8 mouse cellular contexts compared by ENCODE assay signal in the genomic region with DNA sequence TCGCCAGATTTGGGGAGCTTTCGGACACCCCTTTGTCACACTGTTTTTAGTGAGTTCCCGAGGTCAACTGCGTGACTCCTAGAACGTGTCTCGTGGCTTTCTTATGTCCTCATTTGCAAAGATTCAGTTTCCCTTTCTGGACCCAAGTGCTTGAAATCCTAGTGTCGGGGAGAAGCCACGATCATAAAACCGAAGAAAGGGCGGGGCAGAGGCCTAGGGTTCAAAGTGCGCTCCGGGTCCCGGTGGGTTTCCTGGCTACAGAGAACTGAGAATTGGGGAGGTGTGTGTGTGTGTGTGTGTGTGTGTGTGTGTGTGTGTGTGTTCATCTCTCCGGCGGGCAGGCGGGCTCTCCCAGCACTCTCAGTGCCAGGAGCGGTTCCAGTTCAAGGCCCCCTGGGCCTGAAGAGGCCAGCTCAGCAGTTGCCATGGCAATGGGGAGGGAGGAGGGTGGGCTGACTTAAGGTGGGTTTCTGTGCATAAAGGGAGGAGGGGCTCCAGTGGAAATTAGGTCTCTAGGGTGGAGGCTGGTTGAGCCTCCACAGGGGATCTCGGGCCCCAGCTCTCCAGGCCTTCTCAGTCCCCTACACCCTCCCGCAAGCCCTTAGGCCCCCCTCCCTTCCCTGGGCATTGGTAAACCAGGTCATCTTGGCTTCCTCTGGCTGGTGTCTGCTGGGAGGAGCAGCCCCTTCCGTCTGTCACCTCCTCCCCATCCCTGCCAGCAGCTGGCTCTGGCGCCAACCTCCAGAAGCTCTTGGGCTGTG. TPM values are rescaled to one million over a fixed set of nuclear protein-coding genes. Genes with fewer than 3 reads are reported as not detected.
A peak's percentile ranks its signal among the peaks of the same experiment; 100 is the strongest.
DNase-seq lines count a peak whose midpoint lies in the region; ATAC-seq and TF ChIP-seq lines count a peak whose summit lies in the region.

No protein-coding gene starts in this region.

- peak overlapping the region; percentile 22 for H3K27ac ChIP-seq in brown adipose tissue, adult 24 weeks (replicated peaks; ENCODE audit: low read depth, low read length)
- no peak overlapping the region for H3K27ac ChIP-seq in forebrain, embryonic 14.5 days (ENCODE audit: low read depth, low read length)
- no peak overlapping the region for H3K27ac ChIP-seq in kidney, postnatal 0 days
- H3K27ac ChIP-seq in midbrain, embryonic 16.5 days (ENCODE audit: low read length): peak overlapping the region; percentile 69

- H3K4me2 ChIP-seq in forebrain, embryonic 14.5 days (ENCODE audit: low read length): peak overlapping the region; percentile 89
- peak overlapping the region; percentile 98 for H3K4me2 ChIP-seq in kidney, postnatal 0 days (ENCODE audit: low read length)
- H3K4me2 ChIP-seq in midbrain, embryonic 16.5 days (ENCODE audit: low read length): peak overlapping the region; percentile 69

- no peak overlapping the region; the same call in 1 of the 2 replicates for H3K9ac ChIP-seq in forebrain, embryonic 14.5 days (ENCODE audit: low read length)
- 0 out of 2 replicates have a peak overlapping the region, but pooled peaks have one; percentile 55 for H3K9ac ChIP-seq in kidney, postnatal 0 days (ENCODE audit: low read depth, low read length)
- peak overlapping the region; percentile 66 for H3K9ac ChIP-seq in midbrain, embryonic 16.5 days (ENCODE audit: low read depth, low read length)

- no peak for TF ChIP-seq CTCF in kidney, postnatal 0 days (IDR thresholded peaks at IDR 0.05; ENCODE audit: low read depth)

- no peak for ATAC-seq in forebrain, embryonic 14.5 days
- peak; percentile 35 for ATAC-seq in kidney, postnatal 0 days (replicated peaks; ENCODE audit: low FRiP score, low read depth)
- ATAC-seq in midbrain, embryonic 16.5 days: peak; percentile 41

- DNase-seq in layer of hippocampus, adult 9-11 months: peak; percentile 35
- no peak for DNase-seq in layer of hippocampus, postnatal 10 days (ENCODE audit: low spot score in 2 of 2)
- DNase-seq in forebrain, embryonic 14.5 days (ENCODE audit: low spot score): peak; percentile 59
- peak; percentile 53 for DNase-seq in kidney, postnatal 0 days (ENCODE audit: low spot score)
- peak; percentile 54 for DNase-seq in thymus, postnatal 25 days
- no peak for DNase-seq in urinary bladder, adult 18-20 months (ENCODE audit: low spot score in 2 of 2)

- H3K4me1 ChIP-seq in brown adipose tissue, adult 24 weeks (ENCODE audit: control insufficient read depth, insufficient read depth, insufficient read length, low read length): peaks cover 10% of the 10 kb centered on the region
- H3K4me1 ChIP-seq in forebrain, embryonic 14.5 days (ENCODE audit: control insufficient read depth, insufficient read depth, low read length): peaks cover 7% of the 10 kb centered on the region; the same call in 1 of the 2 replicates
- no peaks in the 10 kb centered on the region for H3K4me1 ChIP-seq in kidney, postnatal 0 days (replicated peaks; ENCODE audit: insufficient read depth, low read length)
- peaks cover 20% of the 10 kb centered on the region for H3K4me1 ChIP-seq in midbrain, embryonic 16.5 days (ENCODE audit: control insufficient read depth, insufficient read depth, low read length)

- H3K9me3 ChIP-seq in forebrain, embryonic 14.5 days (replicated peaks; ENCODE audit: control insufficient read depth, low read length): no peaks in the 10 kb centered on the region
- no peaks in the 10 kb centered on the region for H3K9me3 ChIP-seq in kidney, postnatal 0 days (replicated peaks; ENCODE audit: low read length)
- no peaks in the 10 kb centered on the region for H3K9me3 ChIP-seq in midbrain, embryonic 16.5 days (replicated peaks; ENCODE audit: control insufficient read depth, low read length, poor library complexity, severe bottlenecking)

- H3K27me3 ChIP-seq in forebrain, embryonic 14.5 days (replicated peaks; ENCODE audit: control insufficient read depth, insufficient read depth, low read length): no peaks in the 10 kb centered on the region
- H3K27me3 ChIP-seq in kidney, postnatal 0 days (ENCODE audit: insufficient read depth, low read length): no peaks in the 10 kb centered on the region
- H3K27me3 ChIP-seq in midbrain, embryonic 16.5 days (ENCODE audit: control insufficient read depth, insufficient read depth, low read depth, low read length): no peaks in the 10 kb centered on the region

- H3K36me3 ChIP-seq in forebrain, embryonic 14.5 days (ENCODE audit: control insufficient read depth, insufficient read depth, low read length): no peaks in the 10 kb centered on the region
- H3K36me3 ChIP-seq in kidney, postnatal 0 days (ENCODE audit: insufficient read depth, low read length): no peaks in the 10 kb centered on the region
- no peaks in the 10 kb centered on the region for H3K36me3 ChIP-seq in midbrain, embryonic 16.5 days (ENCODE audit: control insufficient read depth, insufficient read depth, low read length)

- WGBS in forebrain, embryonic 14.5 days: 5% methylated on average over 21 of the region's 21 CpGs
- WGBS in kidney, postnatal 0 days: 13% methylated on average over 20 of the region's 21 CpGs
- 6% methylated on average over 17 of the region's 21 CpGs for WGBS in midbrain, embryonic 16.5 days

- H3K4me3 ChIP-seq in brown adipose tissue, adult 24 weeks (ENCODE audit: insufficient read depth, low read depth, low read length): peak overlapping the region; percentile 73
- peak overlapping the region; percentile 50; the same call in 1 of the 2 replicates for H3K4me3 ChIP-seq in forebrain, embryonic 14.5 days (ENCODE audit: low read depth, low read length)
- peak overlapping the region; percentile 66 for H3K4me3 ChIP-seq in kidney, postnatal 0 days (replicated peaks; ENCODE audit: low read depth, low read length)
- H3K4me3 ChIP-seq in midbrain, embryonic 16.5 days (ENCODE audit: low read depth, low read length): peak overlapping the region; percentile 56

RNA-seq across cellular contexts. Expression of a gene that starts 1.4 kb away (rescaled TPM):
- 1 to 10 TPM; 4.3 to 8.5 TPM for total RNA-seq in layer of hippocampus, postnatal 10 days (2021)
- polyA plus RNA-seq in brown adipose tissue, adult 24 weeks (2012; ENCODE audit: insufficient read depth, insufficient read length, missing spikeins): 4.6 and 5.0 TPM in 2 replicates
- polyA plus RNA-seq in forebrain, embryonic 14.5 days (2014; fragmentation: Nextera tagmentation; extraction: Ambion mirVana): 4.9 and 6.7 TPM in 2 replicates
- 8.8 and 9.9 TPM in 2 replicates for polyA plus RNA-seq in kidney, postnatal 0 days (2015; fragmentation: Nextera tagmentation; extraction: Ambion mirVana)
- 22.0 and 29.1 TPM in 2 replicates for polyA plus RNA-seq in midbrain, embryonic 16.5 days (2015; fragmentation: Nextera tagmentation; extraction: Ambion mirVana)

RNA-seq across cellular contexts. Expression of a gene that starts 30.8 kb away (rescaled TPM):
- not detected for total RNA-seq in layer of hippocampus, postnatal 10 days (2021)
- polyA plus RNA-seq in brown adipose tissue, adult 24 weeks (2012; ENCODE audit: insufficient read depth, insufficient read length, missing spikeins): not detected in 2 replicates
- not detected in 2 replicates for polyA plus RNA-seq in forebrain, embryonic 14.5 days (2014; fragmentation: Nextera tagmentation; extraction: Ambion mirVana)
- 4.0 and 6.1 TPM in 2 replicates for polyA plus RNA-seq in kidney, postnatal 0 days (2015; fragmentation: Nextera tagmentation; extraction: Ambion mirVana)
- polyA plus RNA-seq in midbrain, embryonic 16.5 days (2015; fragmentation: Nextera tagmentation; extraction: Ambion mirVana): 0.19 TPM in 1 of 2 replicates, not detected in the other

RNA-seq across cellular contexts. Expression of a gene that starts 31.4 kb away (rescaled TPM):
- total RNA-seq in layer of hippocampus, postnatal 10 days (2021): 10 to 100 TPM; 63.5 to 92.7 TPM
- polyA plus RNA-seq in brown adipose tissue, adult 24 weeks (2012; ENCODE audit: insufficient read depth, insufficient read length, missing spikeins): 85.8 and 91.5 TPM in 2 replicates
- polyA plus RNA-seq in forebrain, embryonic 14.5 days (2014; fragmentation: Nextera tagmentation; extraction: Ambion mirVana): 255 and 310 TPM in 2 replicates
- 239 and 250 TPM in 2 replicates for polyA plus RNA-seq in kidney, postnatal 0 days (2015; fragmentation: Nextera tagmentation; extraction: Ambion mirVana)
- polyA plus RNA-seq in midbrain, embryonic 16.5 days (2015; fragmentation: Nextera tagmentation; extraction: Ambion mirVana): 190 and 194 TPM in 2 replicates

RNA-seq across cellular contexts. Expression of a gene that starts 46.8 kb away (rescaled TPM):
- total RNA-seq in layer of hippocampus, postnatal 10 days (2021): not detected
- not detected in 2 replicates for polyA plus RNA-seq in brown adipose tissue, adult 24 weeks (2012; ENCODE audit: insufficient read depth, insufficient read length, missing spikeins)
- polyA plus RNA-seq in forebrain, embryonic 14.5 days (2014; fragmentation: Nextera tagmentation; extraction: Ambion mirVana): not detected in 2 replicates
- polyA plus RNA-seq in kidney, postnatal 0 days (2015; fragmentation: Nextera tagmentation; extraction: Ambion mirVana): 5.1 and 6.0 TPM in 2 replicates
- 0.05 TPM in 1 of 2 replicates, not detected in the other for polyA plus RNA-seq in midbrain, embryonic 16.5 days (2015; fragmentation: Nextera tagmentation; extraction: Ambion mirVana)

RNA-seq across cellular contexts. Expression of a gene that starts 50.8 kb away (rescaled TPM):
- total RNA-seq in layer of hippocampus, postnatal 10 days (2021): 10 to 100 TPM; 15.9 to 16.5 TPM
- polyA plus RNA-seq in brown adipose tissue, adult 24 weeks (2012; ENCODE audit: insufficient read depth, insufficient read length, missing spikeins): 1.9 and 4.2 TPM in 2 replicates
- polyA plus RNA-seq in forebrain, embryonic 14.5 days (2014; fragmentation: Nextera tagmentation; extraction: Ambion mirVana): 33.2 and 35.8 TPM in 2 replicates
- 21.6 and 23.1 TPM in 2 replicates for polyA plus RNA-seq in kidney, postnatal 0 days (2015; fragmentation: Nextera tagmentation; extraction: Ambion mirVana)
- polyA plus RNA-seq in midbrain, embryonic 16.5 days (2015; fragmentation: Nextera tagmentation; extraction: Ambion mirVana): 27.1 and 28.1 TPM in 2 replicates

Comparison
In these comparisons a context has a peak if more than half of its experiments do, and no peak if none do; other contexts are left out.
1. DNase-seq: peak in layer of hippocampus, adult 9-11 months (single experiment), forebrain, embryonic 14.5 days (single experiment), kidney, postnatal 0 days (single experiment) and thymus, postnatal 25 days (single experiment); none in layer of hippocampus, postnatal 10 days (0 of 2) and urinary bladder, adult 18-20 months (0 of 2).
2. H3K27ac ChIP-seq: peak in brown adipose tissue, adult 24 weeks (single experiment) and midbrain, embryonic 16.5 days (single experiment); none in forebrain, embryonic 14.5 days (single experiment) and kidney, postnatal 0 days (single experiment).
3. Peak in every context shown above with its lines, with median percentiles within 50 percentile points of each other: H3K4me3 ChIP-seq and H3K4me2 ChIP-seq.